Mouse (Mus musculus) neutrophil, adult 59 days (primary cell): ENCODE measurements around the gene Lxn. TPM values are rescaled to one million over a fixed set of nuclear protein-coding genes. Genes with fewer than 3 reads are reported as not detected.

Source experiments
- total RNA-seq, 2 experiments: library from RNA; stranded (reverse); gene quantifications; 1 replicate in 1 of 2; 2 replicates in 1 of 2; pipeline ENCODE4 v1.2.4; 2023

Lxn gene
- total RNA-seq, result 10 to 100 TPM in 1 of 2 experiments, 1 to 10 TPM in 1; 9.6 to 13.0 TPM

GRCm38 (mm10) chr3:67463450-67464372 lies at the start of gene Lxn:
Lxn (minus strand) TSS chr3:67463926.

GRCm38 (mm10) chr3:67429999-67430380 lies 33.7 kb downstream of the Lxn start, which contains the start of gene Gfm1:
Gfm1 (plus strand) TSS chr3:67430096.

Other genes with a start within 250 kb of the Lxn start
- 1 to 10 TPM; 1.1 to 1.4 TPM for gene Mlf1, start 89.8 kb downstream of the Lxn start, total RNA-seq
- not detected for gene Gm17402, start 88.8 kb downstream of the Lxn start, total RNA-seq
- 10 to 100 TPM; 17.4 to 20.3 TPM for gene Gfm1, start 33.8 kb downstream of the Lxn start, total RNA-seq
- not detected for gene Rarres1, start 51.6 kb upstream of the Lxn start, total RNA-seq
- 10 to 100 TPM; 44.8 to 67.9 TPM for gene Mfsd1, start 118.8 kb upstream of the Lxn start, total RNA-seq